Mouse (Mus musculus) testis, adult 2 months (tissue): ENCODE data around the gene Eppin.

ENCODE experiments used
- CTCF ChIP-seq: fragments of 200-500 bp; IDR thresholded peaks from 2 replicates; pipeline ENCODE4 v1.5.1; 2012; ENCODE audit warnings: low read depth, mild to moderate bottlenecking, inconsistent platforms, low read length, moderate library complexity; ENCODE audit not compliant: control insufficient read depth, insufficient read depth, insufficient replicate concordance
- POLR2A ChIP-seq: fragments of 200-500 bp; IDR thresholded peaks from 2 replicates; pipeline ENCODE4 v1.6.1; 2012; ENCODE audit warnings: low read depth, mild to moderate bottlenecking, inconsistent platforms, low read length, moderate library complexity; ENCODE audit not compliant: control insufficient read depth

DNA sequence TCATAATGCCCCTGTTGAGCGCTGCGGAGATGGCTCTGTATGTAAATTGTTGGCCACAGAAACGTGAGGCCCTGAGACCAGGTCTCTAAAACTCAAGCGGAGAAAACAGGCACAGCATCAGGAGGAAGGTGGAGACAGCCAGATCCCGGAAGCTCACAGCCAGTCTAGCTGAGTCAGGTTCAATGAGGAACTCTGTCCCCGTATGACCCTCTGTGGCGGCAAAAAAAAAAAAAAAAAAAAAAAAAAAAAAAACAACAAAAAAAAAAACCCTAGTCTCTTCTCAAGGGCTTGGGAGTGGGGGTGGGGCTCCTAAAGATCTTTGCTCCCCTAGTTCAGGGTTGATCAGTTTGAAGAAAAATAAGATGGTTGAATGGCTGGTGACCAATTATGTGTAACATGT lies 47.7 kb upstream of the Eppin start:
- TF ChIP-seq POLR2A (no peak), CTCF (no peak)
